Mouse (Mus musculus) liver, postnatal 0 days (tissue): Measurements from ENCODE around the gene Vmn1r95.
"Not testable (repeated sequence)": the region's sequence is repeated elsewhere in the genome, so short reads cannot be mapped to it uniquely, and the experiment has no call there.

Experiments
- CTCF ChIP-seq: sonication (generic); IDR thresholded peaks from 2 replicates; pipeline ENCODE4 v1.5.1; 2016; ENCODE audit warnings: antibody characterized with exemption, low read depth
- EP300 ChIP-seq: IDR thresholded peaks from 2 replicates; pipeline ENCODE4 v1.6.1; 2016; ENCODE audit warnings: antibody characterized with exemption, low read depth, mild to moderate bottlenecking

GRCm38 (mm10) chr7:20168277-20168676 lies 25.2 kb upstream of the Vmn1r95 start, which contains the start of gene Vmn1r94:
- TF ChIP-seq CTCF, EP300: not testable (repeated sequence)
